Mouse (Mus musculus) hindbrain, embryonic 14.5 days (tissue): ENCODE measurements around the gene Tmem138. TPM values are rescaled to one million over a fixed set of nuclear protein-coding genes. Genes with fewer than 3 reads are reported as not detected.
"Not testable (repeated sequence)": the region's sequence is repeated elsewhere in the genome, so short reads cannot be mapped to it uniquely, and the experiment has no call there.

Experiments used
- ATAC-seq: fragments of 200-750 bp; cut with Nextera tagmentation; 2 replicates; pipeline ENCODE4 v1.8.0; 2017; ENCODE audit warnings: moderate number of reproducible peaks, mild to moderate bottlenecking, moderate TSS enrichment, moderate library complexity; ENCODE audit not compliant: low FRiP score
- DNase-seq: peaks from one replicate; pipeline ENCODE4 v3.0.0-alpha.2; 2015; ENCODE audit warnings: low spot score
- H3K27ac ChIP-seq: fragments of 300-500 bp; sonication (generic); 2 replicates; pipeline ENCODE4 v1.5.1; 2014; ENCODE audit warnings: mild to moderate bottlenecking, moderate library complexity
- H3K27me3 ChIP-seq: fragments of 300-500 bp; sonication (generic); 2 replicates; pipeline ENCODE4 v1.6.1; 2014; ENCODE audit warnings: mild to moderate bottlenecking, low read length, mixed read lengths; ENCODE audit not compliant: control insufficient read depth, insufficient read depth
- H3K36me3 ChIP-seq: fragments of 300-500 bp; sonication (generic); replicated peaks from 2 replicates; pipeline ENCODE4 v1.6.1; 2014; ENCODE audit not compliant: control insufficient read depth, insufficient read depth
- H3K4me1 ChIP-seq: fragments of 300-500 bp; sonication (generic); replicated peaks from 2 replicates; pipeline ENCODE4 v1.6.1; 2014; ENCODE audit warnings: antibody characterized with exemption, low read length, mixed read lengths; ENCODE audit not compliant: control insufficient read depth, insufficient read depth
- H3K4me2 ChIP-seq: fragments of 300-500 bp; sonication (generic); replicated peaks from 2 replicates; pipeline ENCODE4 v1.6.1; 2014; ENCODE audit warnings: mild to moderate bottlenecking, moderate library complexity
- H3K4me3 ChIP-seq: fragments of 300-500 bp; sonication (generic); replicated peaks from 2 replicates; pipeline ENCODE4 v1.5.1; 2014; ENCODE audit warnings: mild to moderate bottlenecking, low read length
- H3K9ac ChIP-seq: fragments of 300-500 bp; sonication (generic); 2 replicates; pipeline ENCODE4 v1.6.1; 2014
- H3K9me3 ChIP-seq: fragments of 300-500 bp; sonication (generic); 2 replicates; pipeline ENCODE4 v1.6.1; 2016; ENCODE audit warnings: low read length; ENCODE audit not compliant: control insufficient read depth
- WGBS: fragments of 180-500 bp; shearing (Covaris S2); extraction: QIAGEN DNeasy Blood & Tissue Kit; methylation state at CpG from one replicate; pipeline ENCODE4 v1.1.7; 2014; 5-methylcytosine and 5-hydroxymethylcytosine counted together
- polyA plus RNA-seq: library from polyadenylated mRNA; unstranded; fragments of >200 nt; fragmentation: Nextera tagmentation; extraction: Ambion mirVana; gene quantifications from 2 replicates; pipeline ENCODE4 v1.2.1, GENCODE M21; 2014

Tmem138 gene
- polyA plus RNA-seq, 1 experiment from 2014 or later, result 40.3 TPM

- H3K4me2 ChIP-seq, DNase-seq, H3K27me3 ChIP-seq, H3K9ac ChIP-seq, H3K36me3 ChIP-seq, H3K27ac ChIP-seq, ATAC-seq, H3K9me3 ChIP-seq, H3K4me3 ChIP-seq: not testable (repeated sequence)
- H3K4me1 ChIP-seq, result peaks cover 21% of the 10 kb centered on the region
- WGBS, result 72% methylated on average over 4 of the region's 4 CpGs
Observed at GRCm38 (mm10) chr19:10557837-10558375, 19.3 kb downstream of the Tmem138 start.

- Histone ChIP-seq H3K4me2 (no peak overlapping the region), H3K4me1 (peaks cover 21% of the 10 kb centered on the region), H3K27me3 (no peaks in the 10 kb centered on the region), H3K4me3 (no peak overlapping the region), H3K27ac (no peak overlapping the region), H3K9ac (no peak overlapping the region), H3K9me3 (no peaks in the 10 kb centered on the region), H3K36me3 (peaks cover 11% of the 10 kb centered on the region)
- WGBS, result 76% methylated on average over 2 of the region's 2 CpGs
- DNase-seq (no peak), ATAC-seq (no peak)
Observed at GRCm38 (mm10) chr19:10557430-10557829, 19.7 kb downstream of the Tmem138 start.

- no peak overlapping the region for H3K4me3 ChIP-seq
- H3K4me2 ChIP-seq, result 0 out of 2 replicates have a peak overlapping the region, but pooled peaks have one; percentile 71
- H3K4me1 ChIP-seq, result peaks cover 21% of the 10 kb centered on the region
- ATAC-seq (no peak), DNase-seq (no peak)
- H3K9me3 ChIP-seq, result no peaks in the 10 kb centered on the region
- WGBS, result 62% methylated on average over 2 of the region's 2 CpGs
- no peak overlapping the region for H3K27ac ChIP-seq
- no peaks in the 10 kb centered on the region for H3K27me3 ChIP-seq
- H3K9ac ChIP-seq, result peak overlapping the region; percentile 84; the same call in 1 of the 2 replicates
- peaks cover 15% of the 10 kb centered on the region for H3K36me3 ChIP-seq
Observed at GRCm38 (mm10) chr19:10557001-10557400, 20.2 kb downstream of the Tmem138 start.

- Histone ChIP-seq H3K9ac (peak within 1 kb of the TSS; percentile 84), H3K4me1 (peaks cover 21% of the 10 kb centered on the region), H3K36me3 (peaks cover 26% of the 10 kb centered on the region), H3K4me2 (peak within 1 kb of the TSS; percentile 71), H3K27me3 (no peaks in the 10 kb centered on the region), H3K27ac (peak within 1 kb of the TSS; percentile 91), H3K4me3 (peak within 1 kb of the TSS; percentile 62), H3K9me3 (no peaks in the 10 kb centered on the region)
- WGBS, result 1% methylated on average over 43 of the region's 43 CpGs
- ATAC-seq (peak; percentile 98), DNase-seq (peak; percentile 85)
Observed at GRCm38 (mm10) chr19:10555624-10556510, 21.3 kb downstream of the Tmem138 start, which contains the start of gene Tmem216. TSS of gene Tmem216 (minus strand) at chr19:10556238.

- no peak overlapping the region for H3K9ac ChIP-seq
- DNase-seq, result no peak
- ATAC-seq, result no peak
- no peak overlapping the region for H3K4me3 ChIP-seq
- no peaks in the 10 kb centered on the region for H3K4me1 ChIP-seq
- H3K9me3 ChIP-seq, result no peaks in the 10 kb centered on the region
- H3K27ac ChIP-seq, result no peak overlapping the region
- H3K27me3 ChIP-seq, result no peaks in the 10 kb centered on the region
- H3K36me3 ChIP-seq, result peaks cover 96% of the 10 kb centered on the region
- no peak overlapping the region for H3K4me2 ChIP-seq
- 96% methylated on average over 5 of the region's 5 CpGs for WGBS
Observed at GRCm38 (mm10) chr19:10539454-10539853, 37.7 kb downstream of the Tmem138 start.

- Histone ChIP-seq H3K27me3 (no peaks in the 10 kb centered on the region), H3K4me3 (no peak overlapping the region), H3K4me2 (no peak overlapping the region), H3K9me3 (no peaks in the 10 kb centered on the region), H3K27ac (no peak overlapping the region), H3K9ac (no peak overlapping the region), H3K36me3 (peaks cover 67% of the 10 kb centered on the region), H3K4me1 (peaks cover 19% of the 10 kb centered on the region)
- no peak for DNase-seq
- no peak for ATAC-seq
- 86% methylated on average over 1 of the region's 1 CpGs for WGBS
Observed at GRCm38 (mm10) chr19:10530082-10530481, 47.1 kb downstream of the Tmem138 start.

GRCm38 (mm10) chr19:10525910-10526309, 51.3 kb downstream of the Tmem138 start, which contains the start of gene Sdhaf2:
TSS of gene Sdhaf2 (minus strand) at chr19:10526142.
- WGBS, result under 1% methylated on average over 11 of the region's 11 CpGs
- peak within 1 kb of the TSS; percentile 98 for H3K9ac ChIP-seq
- H3K4me1 ChIP-seq, result peaks cover 28% of the 10 kb centered on the region
- peak; percentile 78 for DNase-seq
- no peaks in the 10 kb centered on the region for H3K27me3 ChIP-seq
- H3K27ac ChIP-seq, result peak within 1 kb of the TSS; percentile 97
- ATAC-seq, result no peak
- H3K36me3 ChIP-seq, result peaks cover 27% of the 10 kb centered on the region
- H3K4me3 ChIP-seq, result peak within 1 kb of the TSS; percentile 99
- peak within 1 kb of the TSS; percentile 86 for H3K4me2 ChIP-seq
- no peaks in the 10 kb centered on the region for H3K9me3 ChIP-seq

GRCm38 (mm10) chr19:10525106-10525901, 51.9 kb downstream of the Tmem138 start, which contains the start of gene Cpsf7:
TSS of gene Cpsf7 (plus strand) at chr19:10525266.
- peak; percentile 88 for DNase-seq
- Histone ChIP-seq H3K9ac (peak within 1 kb of the TSS; percentile 98), H3K9me3 (no peaks in the 10 kb centered on the region), H3K4me3 (peak within 1 kb of the TSS; percentile 99), H3K36me3 (peaks cover 22% of the 10 kb centered on the region), H3K4me1 (peaks cover 28% of the 10 kb centered on the region), H3K4me2 (peak within 1 kb of the TSS; percentile 86), H3K27me3 (no peaks in the 10 kb centered on the region), H3K27ac (peak within 1 kb of the TSS; percentile 97)
- ATAC-seq, result peak; percentile 94
- under 1% methylated on average over 73 of the region's 93 CpGs for WGBS

GRCm38 (mm10) chr19:10524784-10525105, 52.4 kb downstream of the Tmem138 start:
- Histone ChIP-seq H3K27ac (peak overlapping the region; percentile 97), H3K9ac (peak overlapping the region; percentile 98), H3K27me3 (no peaks in the 10 kb centered on the region), H3K36me3 (peaks cover 17% of the 10 kb centered on the region), H3K9me3 (no peaks in the 10 kb centered on the region), H3K4me1 (peaks cover 28% of the 10 kb centered on the region), H3K4me2 (peak overlapping the region; percentile 86), H3K4me3 (peak overlapping the region; percentile 99)
- no peak for ATAC-seq
- 2% methylated on average over 19 of the region's 19 CpGs for WGBS
- DNase-seq, result no peak
